23 mouse cellular contexts compared by ENCODE assay signal in genomic region chr12:81167142-81167541, GRCm38 (mm10).
DNase-seq lines count a peak whose midpoint lies in the region; ATAC-seq lines count a peak whose summit lies in the region.
"Had no signal": no experiment of that assay in that cellular context is flagged by ENCODE, and none has a peak within 500 bp of the region (broad histone marks: within the 10 kb centered on the region; RNA-seq: fewer than 3 reads in every experiment).

No protein-coding gene starts in this region.

- peaks cover 18% of the 10 kb centered on the region for H3K4me1 ChIP-seq in hindbrain, embryonic 13.5 days (replicated peaks)
- peaks cover 14% of the 10 kb centered on the region for H3K4me1 ChIP-seq in hindbrain, embryonic 14.5 days (replicated peaks; ENCODE audit: control insufficient read depth, insufficient read depth, low read length)
- H3K4me1 ChIP-seq in neural tube, embryonic 13.5 days (replicated peaks), result peaks cover 21% of the 10 kb centered on the region
- no peaks in the 10 kb centered on the region for H3K4me1 ChIP-seq in heart, embryonic 11.5 days (ENCODE audit: control insufficient read depth, insufficient read depth, low read length)
- H3K4me1 ChIP-seq: forebrain, embryonic 15.5 days; liver, embryonic 12.5 days; stomach, embryonic 15.5 days had no signal

- no peak overlapping the region for H3K27ac ChIP-seq in hindbrain, embryonic 13.5 days
- no peak overlapping the region for H3K27ac ChIP-seq in hindbrain, embryonic 14.5 days
- H3K27ac ChIP-seq in neural tube, embryonic 13.5 days (replicated peaks), result peak overlapping the region; percentile 70
- no peak overlapping the region for H3K27ac ChIP-seq in heart, embryonic 11.5 days (ENCODE audit: low read depth, low read length)
- H3K27ac ChIP-seq: embryonic facial prominence, embryonic 13.5 days; forebrain, embryonic 15.5 days; heart, adult 2 months; limb, embryonic 12.5 days; liver, embryonic 12.5 days; stomach, embryonic 15.5 days had no signal

- H3K9me3 ChIP-seq in hindbrain, embryonic 13.5 days, result no peaks in the 10 kb centered on the region
- H3K9me3 ChIP-seq in hindbrain, embryonic 14.5 days (ENCODE audit: control insufficient read depth, low read length), result no peaks in the 10 kb centered on the region
- H3K9me3 ChIP-seq in neural tube, embryonic 13.5 days, result no peaks in the 10 kb centered on the region
- H3K9me3 ChIP-seq in heart, embryonic 11.5 days (replicated peaks; ENCODE audit: control insufficient read depth, low read length), result no peaks in the 10 kb centered on the region
- H3K9me3 ChIP-seq: embryonic facial prominence, embryonic 13.5 days; forebrain, embryonic 15.5 days; limb, embryonic 12.5 days; liver, embryonic 12.5 days; stomach, embryonic 15.5 days had no signal

- WGBS in hindbrain, embryonic 13.5 days, result 60% methylated on average over 9 of the region's 9 CpGs
- 58% methylated on average over 9 of the region's 9 CpGs for WGBS in hindbrain, embryonic 14.5 days
- 18% methylated on average over 9 of the region's 9 CpGs for WGBS in neural tube, embryonic 13.5 days
- 79% methylated on average over 9 of the region's 9 CpGs for WGBS in heart, embryonic 11.5 days (ENCODE audit: insufficient replicate concordance)

- H3K4me2 ChIP-seq in hindbrain, embryonic 13.5 days, result no peak overlapping the region
- H3K4me2 ChIP-seq in hindbrain, embryonic 14.5 days (replicated peaks), result no peak overlapping the region
- H3K4me2 ChIP-seq in neural tube, embryonic 13.5 days, result no peak overlapping the region
- H3K4me2 ChIP-seq in heart, embryonic 11.5 days, result no peak overlapping the region
- H3K4me2 ChIP-seq: embryonic facial prominence, embryonic 13.5 days; forebrain, embryonic 15.5 days; limb, embryonic 12.5 days; liver, embryonic 12.5 days; stomach, embryonic 15.5 days had no signal

- no peak overlapping the region for H3K4me3 ChIP-seq in hindbrain, embryonic 13.5 days
- no peak overlapping the region for H3K4me3 ChIP-seq in hindbrain, embryonic 14.5 days (replicated peaks; ENCODE audit: low read length)
- no peak overlapping the region for H3K4me3 ChIP-seq in neural tube, embryonic 13.5 days
- H3K4me3 ChIP-seq in heart, embryonic 11.5 days (ENCODE audit: low read depth, low read length), result no peak overlapping the region
- H3K4me3 ChIP-seq: embryonic facial prominence, embryonic 13.5 days; forebrain, embryonic 15.5 days; heart, adult 2 months; limb, embryonic 12.5 days; liver, embryonic 12.5 days; stomach, embryonic 15.5 days had no signal

- no peak for ATAC-seq in hindbrain, embryonic 13.5 days (ENCODE audit: low FRiP score)
- no peak for ATAC-seq in hindbrain, embryonic 14.5 days (ENCODE audit: low FRiP score)
- peak; percentile 47; the same call in 1 of the 2 replicates for ATAC-seq in neural tube, embryonic 13.5 days (ENCODE audit: low read depth)
- no peak for ATAC-seq in heart, embryonic 11.5 days (replicated peaks; ENCODE audit: insufficient number of reproducible peaks, low FRiP score, low TSS enrichment)
- ATAC-seq: forebrain, embryonic 15.5 days; liver, embryonic 12.5 days had no signal

- 0 out of 2 replicates have a peak overlapping the region, but pooled peaks have one; percentile 29 for H3K9ac ChIP-seq in hindbrain, embryonic 13.5 days
- H3K9ac ChIP-seq in hindbrain, embryonic 14.5 days, result no peak overlapping the region
- H3K9ac ChIP-seq in neural tube, embryonic 13.5 days, result 0 out of 2 replicates have a peak overlapping the region, but pooled peaks have one; percentile 42
- H3K9ac ChIP-seq in heart, embryonic 11.5 days (ENCODE audit: low read depth, low read length), result no peak overlapping the region
- H3K9ac ChIP-seq: embryonic facial prominence, embryonic 13.5 days; forebrain, embryonic 15.5 days; limb, embryonic 12.5 days; liver, embryonic 12.5 days; stomach, embryonic 15.5 days had no signal

- H3K27me3 ChIP-seq in hindbrain, embryonic 13.5 days, result peaks cover 11% of the 10 kb centered on the region; the same call in 1 of the 2 replicates
- H3K27me3 ChIP-seq in hindbrain, embryonic 14.5 days (ENCODE audit: control insufficient read depth, insufficient read depth, low read length), result no peaks in the 10 kb centered on the region
- peaks cover 37% of the 10 kb centered on the region for H3K27me3 ChIP-seq in neural tube, embryonic 13.5 days
- H3K27me3 ChIP-seq in heart, embryonic 11.5 days (ENCODE audit: control insufficient read depth, insufficient read depth, low read length), result no peaks in the 10 kb centered on the region
- H3K27me3 ChIP-seq: embryonic facial prominence, embryonic 13.5 days; forebrain, embryonic 15.5 days; liver, embryonic 12.5 days; stomach, embryonic 15.5 days had no signal

- no peaks in the 10 kb centered on the region for H3K36me3 ChIP-seq in hindbrain, embryonic 13.5 days
- no peaks in the 10 kb centered on the region for H3K36me3 ChIP-seq in hindbrain, embryonic 14.5 days (replicated peaks; ENCODE audit: control insufficient read depth, insufficient read depth)
- no peaks in the 10 kb centered on the region for H3K36me3 ChIP-seq in neural tube, embryonic 13.5 days
- no peaks in the 10 kb centered on the region for H3K36me3 ChIP-seq in heart, embryonic 11.5 days (ENCODE audit: control insufficient read depth, insufficient read depth, low read length)
- H3K36me3 ChIP-seq: embryonic facial prominence, embryonic 13.5 days; forebrain, embryonic 15.5 days; limb, embryonic 12.5 days; liver, embryonic 12.5 days; stomach, embryonic 15.5 days had no signal

- peak; percentile 56 for DNase-seq in adrenal gland, adult 2 months
- no peak for DNase-seq in adrenal gland, postnatal 25 days
- no peak for DNase-seq in hindbrain, embryonic 14.5 days (ENCODE audit: low spot score)
- DNase-seq in NIH3T3 (ENCODE audit: low read depth), result peak; percentile 66
- DNase-seq in right cerebral cortex, adult 18-20 months, result no peak
- DNase-seq: cerebellum, adult 2 months; cerebellum, postnatal 36 days; gastrocnemius, postnatal 14 days; heart, adult 2 months; kidney, adult 18-20 months; kidney, postnatal 36 days; lung, adult 2 months; lung, postnatal 36 days; thymus, adult 18-20 months; thymus, postnatal 4 days had no signal

Comparison
In these comparisons a context has a peak if more than half of its experiments do, and no peak if none do; other contexts are left out.
1. DNase-seq: peak in adrenal gland, adult 2 months (single experiment) and NIH3T3 (single experiment); none in adrenal gland, postnatal 25 days (single experiment), hindbrain, embryonic 14.5 days (single experiment) and right cerebral cortex, adult 18-20 months (single experiment).
2. H3K9ac ChIP-seq: peak in hindbrain, embryonic 13.5 days (single experiment) and neural tube, embryonic 13.5 days (single experiment); none in hindbrain, embryonic 14.5 days (single experiment) and heart, embryonic 11.5 days (single experiment).